Mouse (Mus musculus) left cerebral cortex, postnatal 14 days (tissue): Measurements from ENCODE around the gene Tsc22d1. TPM values are rescaled to one million over a fixed set of nuclear protein-coding genes. Genes with fewer than 3 reads are reported as not detected.

ENCODE experiments used
- DNase-seq, 2 experiments: peaks; one replicate each; pipeline ENCODE4 v3.0.0; 2021 to 2022; ENCODE audit warnings: low spot score in 2 of 2, mixed read lengths in 1 of 2
- intact Hi-C: fragments of 180-260 bp; cut with DNase I; formaldehyde crosslinking; loops from one replicate; pipeline ENCODE4 v1.15.1; 2025
- total RNA-seq, 2 experiments: library from RNA; stranded (reverse); gene quantifications; 2 replicates each; pipeline ENCODE4 v1.2.3; 2021

The Tsc22d1 gene
- total RNA-seq, 2 experiments from 2014 or later, result 559 to 625 TPM

- peak in 1 of 2 experiments; percentile 31 for DNase-seq
- intact Hi-C loops, result no loop called here
Measured at GRCm38 (mm10) chr14:76532257-76533169, 117.8 kb downstream of the Tsc22d1 start.

GRCm38 (mm10) chr14:76533170-76533815, 118.5 kb downstream of the Tsc22d1 start:
- intact Hi-C loops, result no loop called here
- no peak for DNase-seq

DNA sequence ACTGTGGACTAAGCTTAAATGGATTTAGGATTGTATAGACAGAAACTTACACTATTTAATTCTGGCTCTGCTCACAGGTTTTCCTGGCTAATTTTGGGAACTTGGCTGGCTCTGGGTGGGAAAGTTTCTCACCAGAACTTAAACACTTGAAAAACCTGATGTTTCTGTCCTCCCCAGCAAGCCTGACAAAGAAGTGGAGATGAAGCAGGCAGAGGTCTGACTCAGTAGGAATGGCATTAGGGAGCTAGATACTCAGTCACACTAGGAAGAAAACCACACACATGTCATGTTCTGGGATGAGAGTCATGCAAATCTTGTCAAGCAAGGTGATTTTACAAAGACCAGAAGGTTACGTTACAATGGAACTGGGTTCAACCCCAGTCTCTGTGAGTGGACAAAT, 120.3 kb downstream of the Tsc22d1 start:
- no peak for DNase-seq
- intact Hi-C loops, result no loop called here

DNA sequence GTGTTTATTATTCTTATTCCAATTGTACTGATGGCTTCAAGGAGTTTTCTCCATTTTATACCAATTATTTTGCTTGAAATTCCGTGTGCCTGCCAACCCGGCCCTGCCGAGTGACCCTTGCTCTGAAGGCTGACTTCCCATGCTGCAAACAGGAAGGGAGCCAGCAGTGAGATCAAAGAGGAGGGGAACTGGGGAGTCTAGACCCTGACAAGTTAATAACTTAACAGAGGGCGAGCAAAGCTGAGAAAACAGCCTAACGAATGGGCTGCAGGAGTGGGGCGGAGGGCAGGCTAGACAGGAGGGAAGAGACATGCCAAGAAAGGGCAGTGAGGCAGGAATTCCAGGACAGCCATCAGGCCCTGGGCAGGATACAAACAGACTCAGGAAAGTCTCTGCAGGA, 122.2 kb downstream of the Tsc22d1 start:
- intact Hi-C loops, result no loop called here
- DNase-seq, result no peak

- DNase-seq, result peak; percentile 29 to 55
- intact Hi-C loops, result no loop called here
Measured at GRCm38 (mm10) chr14:76540005-76540670, 125.4 kb downstream of the Tsc22d1 start.

DNA sequence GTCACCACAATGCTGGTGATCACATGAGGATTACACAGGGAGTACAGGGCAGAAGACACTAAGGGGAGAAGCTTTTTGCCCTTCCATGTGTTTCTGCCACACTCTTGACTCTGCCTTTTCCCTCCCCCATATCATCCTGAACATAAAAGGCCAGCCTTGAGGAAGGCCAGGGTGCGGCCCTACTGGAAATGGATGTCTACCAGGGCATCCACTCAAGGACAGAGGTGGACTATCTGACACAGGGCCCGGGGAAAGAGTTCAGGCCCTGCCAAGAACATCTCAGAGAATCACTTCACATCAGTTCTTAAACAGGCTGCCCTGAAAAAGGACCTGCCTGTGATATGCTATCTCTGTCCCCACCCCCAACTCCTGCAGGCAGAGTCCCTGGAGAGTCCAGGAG, 126.6 kb downstream of the Tsc22d1 start:
- intact Hi-C loops, result no loop called here
- no peak for DNase-seq

DNA sequence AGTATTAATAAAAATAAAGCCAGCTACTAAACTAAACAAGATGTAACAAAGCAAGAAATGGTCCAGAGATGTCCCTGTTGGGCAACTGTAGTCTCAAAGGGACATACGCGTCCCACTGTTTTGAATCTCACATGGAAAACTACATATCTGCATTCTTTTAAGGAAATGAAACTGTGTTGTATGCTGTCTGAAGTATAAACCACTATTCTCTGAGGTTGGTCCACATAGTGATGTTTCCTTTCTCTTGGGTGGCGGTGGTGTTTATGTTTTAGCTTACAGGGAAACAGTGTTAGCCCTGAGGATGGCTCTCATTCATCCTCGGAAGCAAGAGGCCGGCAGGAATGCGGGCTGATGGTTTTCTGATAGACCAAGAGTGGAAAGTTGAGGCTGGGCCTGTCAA, 129.4 kb downstream of the Tsc22d1 start:
- intact Hi-C loops, result no loop called here
- DNase-seq, result no peak

DNA sequence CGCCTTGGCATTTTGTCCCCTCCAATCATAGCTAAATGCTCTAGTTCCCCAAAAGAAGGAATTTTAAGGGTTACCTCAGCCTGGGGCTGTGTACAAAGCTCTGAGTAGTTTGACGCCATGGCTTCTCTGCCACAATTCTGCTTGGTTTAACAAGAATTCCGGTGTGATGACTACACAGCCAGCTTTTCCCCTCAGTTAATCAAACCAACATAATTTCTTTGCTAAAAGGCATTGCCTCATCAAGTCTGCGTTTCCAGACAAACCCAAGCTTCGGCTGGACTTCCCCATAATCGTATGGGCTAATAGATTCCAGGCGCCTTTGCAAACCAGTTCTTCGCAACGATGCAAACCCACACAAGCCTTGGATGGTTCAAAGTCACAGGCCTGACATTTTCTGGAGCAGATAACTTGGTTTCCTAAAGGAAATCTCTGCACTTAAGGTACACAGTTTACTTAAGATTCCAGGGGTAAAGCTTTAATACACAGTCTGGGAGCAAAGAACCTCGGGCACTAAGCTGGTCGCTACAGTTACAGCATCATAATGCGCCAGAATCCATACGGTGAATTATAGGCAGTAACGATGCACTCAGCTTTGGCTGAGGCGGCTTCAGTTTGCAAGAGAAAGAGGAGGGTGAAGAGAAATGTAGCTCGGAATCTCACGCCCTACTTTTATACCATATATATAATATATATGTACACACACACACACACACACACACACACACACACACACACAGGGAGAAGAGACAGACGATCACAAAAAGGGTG, 140.7 kb downstream of the Tsc22d1 start:
- intact Hi-C loops, result loop anchor here (2.0 to 5.0 kb wide), 2 partner anchors 51 to 72 kb away; no protein-coding TSS in a partner anchor
- peak in 1 of 2 experiments; percentile 82 for DNase-seq

GRCm38 (mm10) chr14:76556031-76556851, 141.5 kb downstream of the Tsc22d1 start:
- intact Hi-C loops, result loop anchor here (2.0 to 5.0 kb wide), 2 partner anchors 51 to 71 kb away; no protein-coding TSS in a partner anchor
- DNase-seq, result peak in 1 of 2 experiments; percentile 57

DNA sequence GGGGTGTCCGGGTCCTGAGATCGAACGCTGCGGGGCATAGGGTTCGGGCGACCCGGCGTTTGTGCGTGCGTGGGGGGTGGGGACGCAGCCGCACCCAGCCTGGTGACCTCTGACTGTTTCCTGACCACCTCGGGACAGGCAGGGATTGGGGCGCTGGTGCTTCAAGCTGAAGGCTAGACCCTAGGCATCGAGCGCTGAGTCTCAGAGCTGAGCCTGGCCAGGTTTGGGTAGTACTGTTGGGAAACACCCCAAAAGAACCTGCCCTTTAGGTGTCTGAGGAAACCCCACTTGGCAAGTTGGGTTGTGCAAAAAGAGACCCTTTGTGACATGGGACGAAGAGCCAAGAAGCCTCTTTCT, 142.1 kb downstream of the Tsc22d1 start, which contains the start of gene Serp2:
Serp2 (minus strand) TSS at position 38 of the 357 bp plus-strand sequence.
- intact Hi-C loops, result loop anchor here (2.0 to 5.0 kb wide), 2 partner anchors 52 to 70 kb away; no protein-coding TSS in a partner anchor
- DNase-seq, result no peak

Other genes with a start within 250 kb of the Tsc22d1 start
- 100 to 1,000 TPM; 161 to 172 TPM for gene Serp2, start 141.9 kb downstream of the Tsc22d1 start, total RNA-seq